Mouse (Mus musculus): ENCODE measurements at regions not wholly inside any gene's neighbourhood (a gene's known extent, or its start where the extent isn't known, plus 50 kb on each side); places are given as distances from the start of the nearest gene placed in this dataset.
"Not testable (repeated sequence)": the region's sequence is repeated elsewhere in the genome, so short reads cannot be mapped to it uniquely, and the experiment has no call there.

DNA sequence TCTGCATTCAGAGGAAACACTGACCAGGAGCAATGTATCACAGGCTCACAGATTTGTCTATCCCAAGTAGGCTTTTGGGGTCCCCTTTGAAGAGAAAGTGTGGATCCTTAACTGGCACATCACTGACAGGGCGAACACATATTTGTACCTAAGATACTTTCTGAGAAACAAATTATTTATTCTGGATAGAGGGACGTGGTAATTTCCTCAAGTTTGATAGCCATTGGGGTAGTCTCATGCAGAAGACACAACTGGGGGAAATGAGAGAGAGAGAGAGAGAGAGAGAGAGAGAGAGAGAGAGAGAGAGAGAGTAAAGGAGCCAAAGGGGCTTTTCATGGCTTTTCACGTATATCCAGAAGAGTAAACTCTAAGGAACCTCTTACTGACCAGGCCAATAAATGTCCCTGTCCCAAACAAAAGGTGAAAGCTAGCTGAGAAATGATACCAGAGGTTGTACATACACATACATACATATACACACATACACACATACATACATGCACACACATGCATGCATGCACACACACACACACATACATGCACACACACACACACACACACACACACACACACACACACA lies 85.9 kb upstream of the Cpsf6 start:
- H3K4me2 ChIP-seq (replicated peaks; ENCODE audit: low read depth), result no peak overlapping the region
- TF ChIP-seq EP300 (optimal IDR thresholded peaks at IDR 0.05) (no peak), CTCF (IDR thresholded peaks at IDR 0.05; ENCODE audit: low read depth) (no peak)
- no peak for DNase-seq (ENCODE audit: low spot score)
- H3K9me3 ChIP-seq (ENCODE audit: control insufficient read depth, low read length), result no peaks in the 10 kb centered on the region
- H3K4me3 ChIP-seq (ENCODE audit: low read depth, low read length), result no peak overlapping the region
- 84% methylated on average over 3 of the region's 3 CpGs for WGBS
- H3K36me3 ChIP-seq (ENCODE audit: control insufficient read depth, insufficient read depth, low read length), result no peaks in the 10 kb centered on the region
- no peaks in the 10 kb centered on the region for H3K4me1 ChIP-seq (replicated peaks; ENCODE audit: control insufficient read depth, insufficient read depth)
- no peak overlapping the region for H3K27ac ChIP-seq (replicated peaks)
- no peak overlapping the region for H3K9ac ChIP-seq (ENCODE audit: low read length)
- no peaks in the 10 kb centered on the region for H3K27me3 ChIP-seq (ENCODE audit: control insufficient read depth, insufficient read depth, low read length)
- no peak for ATAC-seq (ENCODE audit: low FRiP score, low TSS enrichment)

DNA sequence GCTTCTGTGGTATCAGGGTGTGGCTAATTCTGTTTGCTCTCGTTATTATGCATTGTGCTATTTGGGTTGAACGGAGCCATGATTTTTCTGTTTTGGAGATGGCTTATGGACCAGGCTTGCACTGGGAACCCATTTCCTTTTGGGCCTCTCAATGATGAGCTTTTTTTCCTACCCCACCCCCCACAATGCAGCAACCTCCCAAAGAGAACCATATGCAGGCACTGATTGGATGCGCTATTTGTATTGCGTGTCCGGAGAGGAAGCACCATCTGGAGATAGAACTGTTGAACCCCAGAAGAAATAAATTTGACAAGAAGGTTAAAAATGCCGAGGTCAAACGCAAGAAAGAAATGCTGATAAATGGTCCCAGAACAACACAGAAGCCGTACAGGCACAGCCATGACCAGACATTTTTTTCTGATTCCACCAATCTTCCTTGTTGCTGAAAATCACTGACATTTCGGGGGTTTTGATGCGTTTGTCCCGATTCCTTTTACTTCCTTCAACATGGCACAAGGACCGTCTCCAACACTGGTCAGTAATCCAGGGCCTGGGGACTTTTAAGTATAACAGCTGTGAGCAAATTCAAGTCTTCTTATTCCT lies 85.3 kb upstream of the Cpsf6 start:
- WGBS, result 78% methylated on average over 12 of the region's 12 CpGs
- no peaks in the 10 kb centered on the region for H3K27me3 ChIP-seq (ENCODE audit: control insufficient read depth, insufficient read depth, low read length)
- H3K9me3 ChIP-seq (ENCODE audit: control insufficient read depth, low read length), result no peaks in the 10 kb centered on the region
- ATAC-seq (ENCODE audit: low FRiP score, low TSS enrichment) (no peak), DNase-seq (ENCODE audit: low spot score) (no peak)
- no peak overlapping the region for H3K4me3 ChIP-seq (ENCODE audit: low read depth, low read length)
- H3K4me2 ChIP-seq (replicated peaks; ENCODE audit: low read depth), result no peak overlapping the region
- H3K27ac ChIP-seq (replicated peaks), result no peak overlapping the region
- TF ChIP-seq CTCF (IDR thresholded peaks at IDR 0.05; ENCODE audit: low read depth) (no peak), EP300 (optimal IDR thresholded peaks at IDR 0.05) (no peak)
- no peaks in the 10 kb centered on the region for H3K36me3 ChIP-seq (ENCODE audit: control insufficient read depth, insufficient read depth, low read length)
- H3K9ac ChIP-seq (ENCODE audit: low read length), result no peak overlapping the region
- H3K4me1 ChIP-seq (replicated peaks; ENCODE audit: control insufficient read depth, insufficient read depth), result no peaks in the 10 kb centered on the region

DNA sequence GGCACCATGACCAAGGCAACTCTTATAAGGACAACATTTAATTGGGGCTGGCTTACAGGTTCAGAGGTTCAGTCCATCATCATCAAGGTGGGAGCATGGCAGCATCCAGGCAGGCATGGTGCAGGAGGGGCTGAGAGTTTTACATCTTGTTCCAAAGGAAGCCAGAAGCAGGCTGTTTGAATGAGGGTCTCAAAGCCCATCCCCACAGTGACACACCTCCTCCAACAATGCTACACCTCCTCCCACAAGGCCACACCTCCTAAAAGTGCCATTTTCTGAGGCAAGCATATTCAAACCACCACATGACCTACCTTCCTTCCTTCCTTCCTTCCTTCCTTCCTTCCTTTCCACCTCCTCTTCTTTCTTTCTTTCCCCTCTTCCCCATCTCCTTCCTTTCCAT lies 84.5 kb upstream of the Cpsf6 start:
- H3K36me3 ChIP-seq (ENCODE audit: control insufficient read depth, insufficient read depth, low read length); H3K9ac ChIP-seq (ENCODE audit: low read length); H3K4me2 ChIP-seq (replicated peaks; ENCODE audit: low read depth); H3K4me1 ChIP-seq (replicated peaks; ENCODE audit: control insufficient read depth, insufficient read depth); DNase-seq (ENCODE audit: low spot score); H3K27me3 ChIP-seq (ENCODE audit: control insufficient read depth, insufficient read depth, low read length); H3K27ac ChIP-seq (replicated peaks); ATAC-seq (ENCODE audit: low FRiP score, low TSS enrichment); H3K4me3 ChIP-seq (ENCODE audit: low read depth, low read length); H3K9me3 ChIP-seq (ENCODE audit: control insufficient read depth, low read length): not testable (repeated sequence)

DNA sequence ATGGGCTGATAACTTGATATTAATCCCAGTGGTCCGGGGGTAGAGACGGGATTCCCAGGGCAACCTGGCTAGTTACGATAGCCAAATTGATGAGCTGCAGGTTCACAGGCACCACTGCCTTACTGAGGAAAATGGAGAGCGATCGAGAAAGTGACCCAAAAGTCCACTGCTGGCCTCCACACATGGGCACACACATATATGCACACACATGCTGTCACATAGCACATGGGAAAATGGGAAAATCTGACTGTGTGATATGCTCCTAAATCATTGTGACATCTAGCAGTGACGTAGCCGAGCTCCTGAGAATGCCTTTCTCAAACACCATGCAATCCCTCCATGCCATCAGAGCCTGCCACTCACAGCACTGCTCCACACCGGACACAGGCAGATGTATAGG lies 83.8 kb upstream of the Cpsf6 start:
- Histone ChIP-seq H3K4me2 (replicated peaks; ENCODE audit: low read depth) (no peak overlapping the region), H3K9ac (ENCODE audit: low read length) (no peak overlapping the region), H3K4me1 (replicated peaks; ENCODE audit: control insufficient read depth, insufficient read depth) (no peaks in the 10 kb centered on the region), H3K27ac (replicated peaks) (no peak overlapping the region), H3K9me3 (ENCODE audit: control insufficient read depth, low read length) (no peaks in the 10 kb centered on the region), H3K4me3 (ENCODE audit: low read depth, low read length) (no peak overlapping the region), H3K36me3 (ENCODE audit: control insufficient read depth, insufficient read depth, low read length) (no peaks in the 10 kb centered on the region), H3K27me3 (ENCODE audit: control insufficient read depth, insufficient read depth, low read length) (no peaks in the 10 kb centered on the region)
- WGBS, result 79% methylated on average over 8 of the region's 8 CpGs
- TF ChIP-seq EP300 (optimal IDR thresholded peaks at IDR 0.05), result no peak
- no peak for TF ChIP-seq CTCF (IDR thresholded peaks at IDR 0.05; ENCODE audit: low read depth)
- ATAC-seq (ENCODE audit: low FRiP score, low TSS enrichment), result no peak
- DNase-seq (ENCODE audit: low spot score), result no peak

DNA sequence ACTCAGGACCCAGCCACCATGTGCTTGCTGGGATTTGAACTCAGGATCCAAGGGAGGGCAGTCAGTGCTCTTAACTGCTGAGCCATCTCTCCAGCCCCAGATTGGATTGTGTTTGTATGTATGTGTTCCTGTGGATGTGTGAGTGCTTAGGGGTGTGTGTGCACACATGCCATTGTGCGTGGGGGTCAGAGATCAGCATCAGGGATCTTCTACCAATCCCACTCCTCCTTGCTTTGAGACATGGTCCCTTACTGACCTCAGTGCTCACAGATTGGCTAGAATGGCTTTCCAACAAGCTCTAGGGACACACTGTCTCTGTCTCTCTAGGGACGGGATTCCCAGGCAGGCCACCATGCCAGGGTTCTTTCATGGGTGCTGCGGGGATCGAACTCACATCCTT lies 83.1 kb upstream of the Cpsf6 start:
- ATAC-seq (ENCODE audit: low FRiP score, low TSS enrichment) (no peak), DNase-seq (ENCODE audit: low spot score) (no peak)
- Histone ChIP-seq H3K9ac (ENCODE audit: low read length) (no peak overlapping the region), H3K4me3 (ENCODE audit: low read depth, low read length) (no peak overlapping the region), H3K9me3 (ENCODE audit: control insufficient read depth, low read length) (no peaks in the 10 kb centered on the region), H3K27ac (replicated peaks) (no peak overlapping the region), H3K36me3 (ENCODE audit: control insufficient read depth, insufficient read depth, low read length) (no peaks in the 10 kb centered on the region), H3K27me3 (ENCODE audit: control insufficient read depth, insufficient read depth, low read length) (no peaks in the 10 kb centered on the region), H3K4me1 (replicated peaks; ENCODE audit: control insufficient read depth, insufficient read depth) (no peaks in the 10 kb centered on the region), H3K4me2 (replicated peaks; ENCODE audit: low read depth) (no peak overlapping the region)
- TF ChIP-seq CTCF (IDR thresholded peaks at IDR 0.05; ENCODE audit: low read depth), result no peak
- no peak for TF ChIP-seq EP300 (optimal IDR thresholded peaks at IDR 0.05)
- WGBS, result 94% methylated on average over 4 of the region's 4 CpGs

DNA sequence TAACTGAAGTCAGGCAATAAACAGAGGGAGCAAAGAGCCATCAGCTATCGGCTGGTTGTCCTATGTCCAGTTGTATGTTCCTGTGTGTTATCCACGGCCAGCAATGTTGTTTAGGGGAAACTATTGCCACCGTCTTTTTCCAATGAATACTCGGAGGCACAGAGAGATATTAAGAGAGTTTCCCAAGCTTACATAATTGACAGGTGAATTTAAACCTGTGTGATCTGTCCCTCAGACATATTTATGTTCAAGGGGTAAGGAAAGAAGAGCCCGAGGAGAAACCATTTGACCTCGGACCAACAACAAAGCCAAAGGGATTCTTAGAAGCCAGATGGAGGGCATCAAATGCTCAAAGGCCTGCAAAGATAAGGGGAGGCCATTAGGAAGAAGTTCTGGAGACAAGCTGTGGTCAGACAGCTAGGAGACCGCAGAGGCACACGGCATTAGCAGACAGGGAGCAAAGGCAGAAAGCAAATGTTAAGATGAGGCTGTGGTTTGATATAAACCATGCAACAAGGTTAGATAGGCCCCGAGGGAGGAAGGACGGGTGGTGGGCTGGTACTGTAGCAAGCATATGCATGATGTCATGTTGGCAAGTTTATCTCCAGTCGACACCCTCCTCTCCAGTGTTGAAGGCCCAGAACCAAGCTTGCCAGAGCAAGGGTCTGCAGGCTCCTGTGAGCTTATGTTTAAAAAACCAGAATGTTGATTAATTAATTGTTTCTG lies 82.1 kb upstream of the Cpsf6 start:
- Histone ChIP-seq H3K27ac (replicated peaks) (no peak overlapping the region), H3K4me2 (replicated peaks; ENCODE audit: low read depth) (no peak overlapping the region), H3K9ac (ENCODE audit: low read length) (no peak overlapping the region), H3K9me3 (ENCODE audit: control insufficient read depth, low read length) (no peaks in the 10 kb centered on the region), H3K36me3 (ENCODE audit: control insufficient read depth, insufficient read depth, low read length) (no peaks in the 10 kb centered on the region), H3K4me3 (ENCODE audit: low read depth, low read length) (no peak overlapping the region), H3K27me3 (ENCODE audit: control insufficient read depth, insufficient read depth, low read length) (no peaks in the 10 kb centered on the region), H3K4me1 (replicated peaks; ENCODE audit: control insufficient read depth, insufficient read depth) (no peaks in the 10 kb centered on the region)
- ATAC-seq (ENCODE audit: low FRiP score, low TSS enrichment) (no peak), DNase-seq (ENCODE audit: low spot score) (no peak)
- 54% methylated on average over 11 of the region's 11 CpGs for WGBS
- TF ChIP-seq EP300 (optimal IDR thresholded peaks at IDR 0.05) (no peak), CTCF (IDR thresholded peaks at IDR 0.05; ENCODE audit: low read depth) (no peak)
